Mouse (Mus musculus) midbrain, embryonic 11.5 days (tissue): Measurements from ENCODE around the gene H2-Q10. TPM values are rescaled to one million over a fixed set of nuclear protein-coding genes. Genes with fewer than 3 reads are reported as not detected.

Source experiments
- ATAC-seq: fragments of 200-750 bp; cut with Nextera tagmentation; 2 replicates; pipeline ENCODE4 v1.8.0; 2017; ENCODE audit warnings: moderate TSS enrichment, moderate library complexity; ENCODE audit not compliant: low FRiP score
- DNase-seq: peaks from one replicate; pipeline ENCODE4 v3.0.0; 2015; ENCODE audit warnings: low spot score; ENCODE audit errors: missing footprints
- H3K27ac ChIP-seq: fragments of 300-500 bp; sonication (generic); 2 replicates; pipeline ENCODE4 v1.5.1; 2014; ENCODE audit warnings: low read depth, low read length
- H3K27me3 ChIP-seq: fragments of 300-500 bp; sonication (generic); 2 replicates; pipeline ENCODE4 v1.6.1; 2014; ENCODE audit warnings: mild to moderate bottlenecking, low read length, moderate library complexity, mixed read lengths; ENCODE audit not compliant: control insufficient read depth, insufficient read depth
- H3K36me3 ChIP-seq: fragments of 300-500 bp; sonication (generic); 2 replicates; pipeline ENCODE4 v1.6.1; 2014; ENCODE audit warnings: mild to moderate bottlenecking, low read length, moderate library complexity, mixed read lengths; ENCODE audit not compliant: control insufficient read depth, insufficient read depth
- H3K4me1 ChIP-seq: fragments of 300-500 bp; sonication (generic); 2 replicates; pipeline ENCODE4 v1.6.1; 2014; ENCODE audit warnings: low read length; ENCODE audit not compliant: control insufficient read depth, insufficient read depth
- H3K4me2 ChIP-seq: fragments of 300-500 bp; sonication (generic); 2 replicates; pipeline ENCODE4 v1.6.1; 2014; ENCODE audit warnings: mild to moderate bottlenecking, moderate library complexity
- H3K4me3 ChIP-seq: fragments of 300-500 bp; sonication (generic); 2 replicates; pipeline ENCODE4 v1.5.1; 2014; ENCODE audit warnings: low read depth, low read length
- H3K9ac ChIP-seq: fragments of 300-500 bp; sonication (generic); 2 replicates; pipeline ENCODE4 v1.6.1; 2014; ENCODE audit warnings: low read length
- H3K9me3 ChIP-seq: fragments of 300-500 bp; sonication (generic); 2 replicates; pipeline ENCODE4 v1.6.1; 2016; ENCODE audit warnings: low read length; ENCODE audit not compliant: control insufficient read depth
- WGBS: fragments of 180-500 bp; shearing (Covaris S2); extraction: QIAGEN DNeasy Blood & Tissue Kit; methylation state at CpG from one replicate; pipeline ENCODE4 v1.1.7; 2014; 5-methylcytosine and 5-hydroxymethylcytosine counted together
- polyA plus RNA-seq: library from polyadenylated mRNA; unstranded; fragments of >200 nt; fragmentation: Nextera tagmentation; extraction: Ambion mirVana; gene quantifications from 2 replicates; pipeline ENCODE4 v1.2.1, GENCODE M21; 2014

The H2-Q10 gene
- polyA plus RNA-seq, 1 experiment from 2014 or later = 0.12 TPM

DNA sequence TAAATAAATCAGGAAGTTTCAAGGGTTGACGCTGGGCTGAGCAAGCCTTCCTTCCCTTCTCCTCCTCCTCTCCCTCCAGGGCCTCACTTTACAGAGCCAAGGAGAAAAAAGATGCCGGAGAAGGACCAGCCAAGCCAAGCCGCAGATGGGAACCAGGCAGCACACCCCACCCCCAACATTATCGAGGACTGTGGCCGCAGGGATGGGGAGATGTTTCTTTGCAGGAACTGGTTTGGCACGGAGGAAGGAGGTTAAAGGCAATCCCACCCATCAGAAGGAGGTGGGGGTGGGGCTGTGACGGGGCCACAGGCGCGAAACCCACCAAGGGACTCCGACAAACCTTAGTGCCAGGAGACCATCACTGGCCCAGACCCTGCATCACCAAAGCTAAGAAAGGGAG, 16.8 kb downstream of the H2-Q10 start:
- ATAC-seq = no peak
- H3K27ac ChIP-seq = no peak overlapping the region
- 67% methylated on average over 10 of the region's 10 CpGs for WGBS
- no peak overlapping the region for H3K9ac ChIP-seq
- DNase-seq = peak; percentile 73
- H3K9me3 ChIP-seq = no peaks in the 10 kb centered on the region
- no peaks in the 10 kb centered on the region for H3K27me3 ChIP-seq
- no peaks in the 10 kb centered on the region for H3K4me1 ChIP-seq
- H3K4me2 ChIP-seq = no peak overlapping the region
- no peak overlapping the region for H3K4me3 ChIP-seq
- no peaks in the 10 kb centered on the region for H3K36me3 ChIP-seq

DNA sequence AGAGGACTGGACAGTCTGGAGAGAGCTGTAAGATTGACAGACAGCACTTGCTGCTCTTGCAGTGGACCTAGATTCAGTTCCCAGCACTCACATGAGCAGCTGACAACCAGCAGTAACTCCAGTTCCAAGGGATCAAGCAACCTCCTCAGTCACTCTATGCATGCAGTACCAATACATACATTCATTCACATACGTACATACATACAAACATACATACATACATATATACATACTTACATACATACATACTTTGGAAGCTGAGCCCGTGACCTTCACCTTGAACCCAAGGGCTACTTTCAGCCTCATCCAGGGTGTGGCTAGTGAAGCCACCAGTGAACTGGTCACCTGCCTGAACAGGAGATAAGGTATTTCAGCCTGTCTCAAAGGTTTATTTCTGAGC, 18.2 kb downstream of the H2-Q10 start:
- WGBS = 88% methylated on average over 2 of the region's 2 CpGs
- Histone ChIP-seq H3K4me2 (no peak overlapping the region), H3K9ac (no peak overlapping the region), H3K27ac (no peak overlapping the region), H3K4me3 (no peak overlapping the region), H3K9me3 (no peaks in the 10 kb centered on the region), H3K36me3 (no peaks in the 10 kb centered on the region), H3K27me3 (no peaks in the 10 kb centered on the region), H3K4me1 (no peaks in the 10 kb centered on the region)
- ATAC-seq = no peak
- peak; percentile 82 for DNase-seq

- H3K4me2 ChIP-seq = no peak overlapping the region
- H3K9me3 ChIP-seq = no peaks in the 10 kb centered on the region
- no peak overlapping the region for H3K9ac ChIP-seq
- DNase-seq (no peak), ATAC-seq (no peak)
- H3K4me3 ChIP-seq = no peak overlapping the region
- 54% methylated on average over 5 of the region's 5 CpGs for WGBS
- H3K27me3 ChIP-seq = no peaks in the 10 kb centered on the region
- H3K36me3 ChIP-seq = no peaks in the 10 kb centered on the region
- H3K4me1 ChIP-seq = no peaks in the 10 kb centered on the region
- H3K27ac ChIP-seq = no peak overlapping the region
These were observed 20.4 kb downstream of the H2-Q10 start for GRCm38 (mm10) chr17:35490320-35490719.

DNA sequence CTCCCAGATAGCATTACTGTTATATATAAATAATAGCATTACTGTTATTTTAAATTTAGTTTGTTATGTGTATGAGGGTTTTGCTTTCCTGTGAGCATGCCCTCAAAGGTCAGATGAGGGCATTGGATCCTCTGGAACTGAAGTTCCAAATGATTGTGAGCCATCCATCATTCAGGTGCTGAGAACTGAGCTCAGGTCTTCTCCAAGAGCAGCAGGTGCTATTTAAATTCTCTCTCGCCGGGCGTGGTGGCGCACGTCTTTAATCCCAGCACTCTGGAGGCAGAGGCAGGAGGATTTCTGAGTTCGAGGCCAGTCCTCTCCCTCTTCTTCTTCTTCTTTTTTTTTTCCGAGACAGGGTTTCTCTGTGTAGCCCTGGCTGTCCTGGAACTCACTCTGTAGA, 27.2 kb downstream of the H2-Q10 start:
- no peaks in the 10 kb centered on the region for H3K4me1 ChIP-seq
- no peaks in the 10 kb centered on the region for H3K36me3 ChIP-seq
- no peak overlapping the region for H3K27ac ChIP-seq
- ATAC-seq = no peak
- H3K27me3 ChIP-seq = no peaks in the 10 kb centered on the region
- WGBS = 97% methylated on average over 7 of the region's 7 CpGs
- no peak overlapping the region for H3K9ac ChIP-seq
- H3K4me2 ChIP-seq = no peak overlapping the region
- no peak overlapping the region for H3K4me3 ChIP-seq
- H3K9me3 ChIP-seq = no peaks in the 10 kb centered on the region
- DNase-seq = peak; percentile 33

GRCm38 (mm10) chr17:35502226-35502625, 32.3 kb downstream of the H2-Q10 start:
- no peaks in the 10 kb centered on the region for H3K9me3 ChIP-seq
- H3K27me3 ChIP-seq = peaks cover 21% of the 10 kb centered on the region
- DNase-seq (peak; percentile 81), ATAC-seq (no peak)
- no peak overlapping the region for H3K9ac ChIP-seq
- no peak overlapping the region for H3K27ac ChIP-seq
- H3K4me1 ChIP-seq = 0 out of 2 replicates have a peak, but pooled peaks cover 4% of the 10 kb centered on the region
- H3K4me2 ChIP-seq = no peak overlapping the region
- WGBS = 3% methylated on average over 6 of the region's 6 CpGs
- no peak overlapping the region for H3K4me3 ChIP-seq
- no peaks in the 10 kb centered on the region for H3K36me3 ChIP-seq

DNA sequence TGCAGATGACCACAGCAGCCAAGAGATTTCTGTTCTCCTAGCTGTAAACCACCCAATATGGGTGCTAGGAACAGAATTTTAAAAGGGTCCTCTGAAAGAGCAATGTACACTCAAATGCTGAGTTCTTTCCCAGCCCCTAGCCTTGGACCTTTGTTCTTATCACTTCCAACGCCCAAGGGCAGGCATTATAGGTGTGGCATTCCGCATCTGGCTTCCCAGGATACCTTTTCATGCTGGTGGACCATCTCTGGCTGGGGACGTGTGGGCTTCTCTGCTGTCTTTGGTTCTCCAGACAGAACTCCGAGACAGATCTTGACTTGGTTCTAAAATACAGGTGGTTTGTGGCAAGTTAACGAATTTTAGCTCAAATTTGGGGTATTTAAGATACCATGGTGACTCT, 32.9 kb downstream of the H2-Q10 start:
- no peaks in the 10 kb centered on the region for H3K36me3 ChIP-seq
- ATAC-seq (no peak), DNase-seq (peak; percentile 51)
- no peak overlapping the region for H3K4me3 ChIP-seq
- 37% methylated on average over 5 of the region's 5 CpGs for WGBS
- H3K4me1 ChIP-seq = 0 out of 2 replicates have a peak, but pooled peaks cover 4% of the 10 kb centered on the region
- no peak overlapping the region for H3K27ac ChIP-seq
- H3K27me3 ChIP-seq = peaks cover 25% of the 10 kb centered on the region
- no peaks in the 10 kb centered on the region for H3K9me3 ChIP-seq
- no peak overlapping the region for H3K9ac ChIP-seq
- H3K4me2 ChIP-seq = no peak overlapping the region

- 18% methylated on average over 5 of the region's 5 CpGs for WGBS
These were observed 34.0 kb downstream of the H2-Q10 start for GRCm38 (mm10) chr17:35503849-35504248.

GRCm38 (mm10) chr17:35504628-35505481, 35.0 kb downstream of the H2-Q10 start:
- Histone ChIP-seq H3K36me3 (no peaks in the 10 kb centered on the region), H3K27me3 (peaks cover 28% of the 10 kb centered on the region), H3K9me3 (no peaks in the 10 kb centered on the region), H3K4me2 (no peak overlapping the region), H3K4me1 (0 out of 2 replicates have a peak, but pooled peaks cover 4% of the 10 kb centered on the region), H3K4me3 (no peak overlapping the region), H3K9ac (no peak overlapping the region), H3K27ac (no peak overlapping the region)
- WGBS = 5% methylated on average over 8 of the region's 8 CpGs
- ATAC-seq (no peak), DNase-seq (peak; percentile 74)

More at GRCm38 (mm10) chr17:35503849-35504248, 34.0 kb downstream of the H2-Q10 start:
- no peak overlapping the region for H3K4me2 ChIP-seq
- ATAC-seq (no peak), DNase-seq (no peak)
- 0 out of 2 replicates have a peak, but pooled peaks cover 4% of the 10 kb centered on the region for H3K4me1 ChIP-seq
- H3K9ac ChIP-seq = no peak overlapping the region
- H3K9me3 ChIP-seq = no peaks in the 10 kb centered on the region
- H3K4me3 ChIP-seq = no peak overlapping the region
- no peak overlapping the region for H3K27ac ChIP-seq
- H3K36me3 ChIP-seq = no peaks in the 10 kb centered on the region
- H3K27me3 ChIP-seq = peaks cover 28% of the 10 kb centered on the region

DNA sequence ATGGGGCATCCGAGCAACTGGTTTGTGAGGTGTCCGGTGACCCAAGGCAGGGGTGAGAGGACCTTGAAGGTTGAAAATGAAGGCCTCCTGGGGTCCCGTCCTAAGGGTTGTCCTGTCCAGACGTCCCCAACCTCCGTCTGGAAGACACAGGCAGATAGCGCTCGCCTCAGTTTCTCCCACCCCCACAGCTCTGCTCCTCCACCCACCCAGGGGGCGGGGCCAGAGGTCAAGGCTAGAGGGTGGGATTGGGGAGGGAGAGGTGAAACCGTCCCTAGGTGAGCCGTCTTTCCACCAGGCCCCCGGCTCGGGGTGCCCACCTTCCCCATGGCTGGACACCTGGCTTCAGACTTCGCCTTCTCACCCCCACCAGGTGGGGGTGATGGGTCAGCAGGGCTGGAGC, 35.9 kb downstream of the H2-Q10 start, which contains the start of gene Pou5f1:
TSS of gene Pou5f1 (plus strand) at position 243 of the 400 bp plus-strand sequence.
- H3K27ac ChIP-seq = no peak within 1 kb of the TSS
- no peak within 1 kb of the TSS for H3K4me2 ChIP-seq
- 0 out of 2 replicates have a peak, but pooled peaks cover 4% of the 10 kb centered on the region for H3K4me1 ChIP-seq
- ATAC-seq (no peak), DNase-seq (peak; percentile 69)
- H3K9ac ChIP-seq = no peak within 1 kb of the TSS
- WGBS = 25% methylated on average over 12 of the region's 13 CpGs
- peaks cover 28% of the 10 kb centered on the region for H3K27me3 ChIP-seq
- H3K9me3 ChIP-seq = no peaks in the 10 kb centered on the region
- no peak within 1 kb of the TSS for H3K4me3 ChIP-seq
- H3K36me3 ChIP-seq = no peaks in the 10 kb centered on the region
